Mouse (Mus musculus) kidney, embryonic 16.5 days (tissue): ENCODE results near the gene Rbl1. TPM values are rescaled to one million over a fixed set of nuclear protein-coding genes. Genes with fewer than 3 reads are reported as not detected.
"Not testable (repeated sequence)": the region's sequence is repeated elsewhere in the genome, so short reads cannot be mapped to it uniquely, and the experiment has no call there.

Source experiments
- ATAC-seq: fragments of 200-750 bp; cut with Nextera tagmentation; 2 replicates; pipeline ENCODE4 v1.8.0; 2017; ENCODE audit warnings: moderate TSS enrichment; ENCODE audit not compliant: low FRiP score, low TSS enrichment
- H3K27ac ChIP-seq: fragments of 300-500 bp; sonication (generic); 2 replicates; pipeline ENCODE4 v1.5.1; 2014; ENCODE audit warnings: low read length
- H3K27me3 ChIP-seq: fragments of 300-500 bp; sonication (generic); 2 replicates; pipeline ENCODE4 v1.6.1; 2014; ENCODE audit warnings: low read length, control low read depth, mixed read lengths; ENCODE audit not compliant: insufficient read depth
- H3K36me3 ChIP-seq: fragments of 300-500 bp; sonication (generic); 2 replicates; pipeline ENCODE4 v1.6.1; 2014; ENCODE audit warnings: low read length, control low read depth, mixed read lengths; ENCODE audit not compliant: insufficient read depth
- H3K4me1 ChIP-seq: fragments of 300-500 bp; sonication (generic); 2 replicates; pipeline ENCODE4 v1.6.1; 2014; ENCODE audit warnings: low read length, control low read depth, mixed read lengths; ENCODE audit not compliant: insufficient read depth
- H3K4me2 ChIP-seq: fragments of 300-500 bp; sonication (generic); replicated peaks from 2 replicates; pipeline ENCODE4 v1.6.1; 2014; ENCODE audit warnings: low read depth, low read length
- H3K4me3 ChIP-seq: fragments of 300-500 bp; sonication (generic); 2 replicates; pipeline ENCODE4 v1.5.1; 2014; ENCODE audit warnings: mild to moderate bottlenecking, low read length
- H3K9ac ChIP-seq: fragments of 300-500 bp; sonication (generic); replicated peaks from 2 replicates; pipeline ENCODE4 v1.6.1; 2014; ENCODE audit warnings: low read length
- H3K9me3 ChIP-seq: fragments of 300-500 bp; sonication (generic); 2 replicates; pipeline ENCODE4 v1.6.1; 2016; ENCODE audit warnings: low read length, control low read depth
- WGBS: fragments of 180-500 bp; shearing (Covaris S2); extraction: QIAGEN DNeasy Blood & Tissue Kit; methylation state at CpG from one replicate; pipeline ENCODE4 v1.1.7; 2014; 5-methylcytosine and 5-hydroxymethylcytosine counted together
- polyA plus RNA-seq: library from polyadenylated mRNA; unstranded; fragments of >200 nt; fragmentation: Nextera tagmentation; extraction: Ambion mirVana; gene quantifications from 2 replicates; pipeline ENCODE4 v1.2.1, GENCODE M21; 2015

The Rbl1 gene
- polyA plus RNA-seq, 1 experiment from 2014 or later = 22.3 TPM

- 66% methylated on average over 5 of the region's 5 CpGs for WGBS
- Histone ChIP-seq H3K36me3 (peaks cover 35% of the 10 kb centered on the region), H3K4me1 (no peaks in the 10 kb centered on the region), H3K9me3 (no peaks in the 10 kb centered on the region), H3K27ac (no peak overlapping the region), H3K4me2 (no peak overlapping the region), H3K4me3 (no peak overlapping the region), H3K27me3 (no peaks in the 10 kb centered on the region), H3K9ac (no peak overlapping the region)
- no peak for ATAC-seq
Observed at GRCm38 (mm10) chr2:157174416-157174815, 29.9 kb downstream of the Rbl1 start.

- peaks cover 41% of the 10 kb centered on the region for H3K36me3 ChIP-seq
Observed at GRCm38 (mm10) chr2:157173555-157173954, 30.8 kb downstream of the Rbl1 start.

GRCm38 (mm10) chr2:157172984-157173383, 31.4 kb downstream of the Rbl1 start:
- no peak for ATAC-seq
- WGBS = 86% methylated on average over 6 of the region's 6 CpGs

More at GRCm38 (mm10) chr2:157173555-157173954, 30.8 kb downstream of the Rbl1 start:
- Histone ChIP-seq H3K4me2 (no peak overlapping the region), H3K9ac (no peak overlapping the region), H3K9me3 (no peaks in the 10 kb centered on the region), H3K4me3 (no peak overlapping the region), H3K27ac (no peak overlapping the region), H3K27me3 (no peaks in the 10 kb centered on the region), H3K4me1 (no peaks in the 10 kb centered on the region)
- ATAC-seq = no peak
- 94% methylated on average over 6 of the region's 6 CpGs for WGBS

GRCm38 (mm10) chr2:157170626-157171025, 33.7 kb downstream of the Rbl1 start:
- H3K36me3 ChIP-seq = peaks cover 42% of the 10 kb centered on the region
- no peak overlapping the region for H3K27ac ChIP-seq
- H3K9ac ChIP-seq = no peak overlapping the region
- 58% methylated on average over 6 of the region's 6 CpGs for WGBS
- no peak for ATAC-seq
- no peaks in the 10 kb centered on the region for H3K9me3 ChIP-seq
- H3K4me2 ChIP-seq = no peak overlapping the region
- no peaks in the 10 kb centered on the region for H3K4me1 ChIP-seq
- H3K4me3 ChIP-seq = no peak overlapping the region
- no peaks in the 10 kb centered on the region for H3K27me3 ChIP-seq

More at GRCm38 (mm10) chr2:157172984-157173383, 31.4 kb downstream of the Rbl1 start:
- Histone ChIP-seq H3K36me3 (peaks cover 44% of the 10 kb centered on the region), H3K9ac (no peak overlapping the region), H3K9me3 (no peaks in the 10 kb centered on the region), H3K27me3 (no peaks in the 10 kb centered on the region), H3K4me3 (no peak overlapping the region), H3K27ac (no peak overlapping the region), H3K4me2 (no peak overlapping the region), H3K4me1 (no peaks in the 10 kb centered on the region)

- H3K4me3 ChIP-seq = no peak overlapping the region
- 42% methylated on average over 5 of the region's 5 CpGs for WGBS
- H3K36me3 ChIP-seq = peaks cover 38% of the 10 kb centered on the region
- H3K4me2 ChIP-seq = no peak overlapping the region
- H3K9ac ChIP-seq = no peak overlapping the region
- no peaks in the 10 kb centered on the region for H3K27me3 ChIP-seq
- no peak overlapping the region for H3K27ac ChIP-seq
- ATAC-seq = peak; percentile 90
- H3K4me1 ChIP-seq = no peaks in the 10 kb centered on the region
- H3K9me3 ChIP-seq = no peaks in the 10 kb centered on the region
Observed at GRCm38 (mm10) chr2:157170166-157170565, 34.2 kb downstream of the Rbl1 start.

GRCm38 (mm10) chr2:157166371-157167080, 37.8 kb downstream of the Rbl1 start:
- Histone ChIP-seq H3K9ac (no peak overlapping the region), H3K4me1 (no peaks in the 10 kb centered on the region), H3K36me3 (peaks cover 35% of the 10 kb centered on the region), H3K27ac (no peak overlapping the region), H3K27me3 (no peaks in the 10 kb centered on the region), H3K4me3 (no peak overlapping the region), H3K9me3 (no peaks in the 10 kb centered on the region), H3K4me2 (no peak overlapping the region)
- ATAC-seq = no peak
- whole genome bisulfite sequencing = 92% methylated on average over 12 of the region's 12 CpGs

GRCm38 (mm10) chr2:157165312-157166224, 38.8 kb downstream of the Rbl1 start:
- not testable (repeated sequence) for H3K4me1 ChIP-seq, H3K4me3 ChIP-seq, H3K27ac ChIP-seq, ATAC-seq, H3K27me3 ChIP-seq, H3K4me2 ChIP-seq, H3K9ac ChIP-seq, H3K9me3 ChIP-seq
- H3K36me3 ChIP-seq = peaks cover 40% of the 10 kb centered on the region

GRCm38 (mm10) chr2:157164101-157164500, 40.2 kb downstream of the Rbl1 start:
- Histone ChIP-seq H3K4me1 (no peaks in the 10 kb centered on the region), H3K4me3 (no peak overlapping the region), H3K27me3 (no peaks in the 10 kb centered on the region), H3K4me2 (no peak overlapping the region), H3K9me3 (no peaks in the 10 kb centered on the region), H3K36me3 (peaks cover 48% of the 10 kb centered on the region), H3K27ac (no peak overlapping the region), H3K9ac (no peak overlapping the region)
- ATAC-seq = no peak
- WGBS = 91% methylated on average over 2 of the region's 2 CpGs

- WGBS = 89% methylated on average over 1 of the region's 1 CpGs
- Histone ChIP-seq H3K27ac (no peak overlapping the region), H3K4me1 (no peaks in the 10 kb centered on the region), H3K36me3 (peaks cover 45% of the 10 kb centered on the region), H3K4me3 (no peak overlapping the region), H3K4me2 (no peak overlapping the region), H3K27me3 (no peaks in the 10 kb centered on the region), H3K9me3 (no peaks in the 10 kb centered on the region), H3K9ac (no peak overlapping the region)
- ATAC-seq = no peak
Observed at GRCm38 (mm10) chr2:157156079-157156478, 48.3 kb downstream of the Rbl1 start.

GRCm38 (mm10) chr2:157153235-157153634, 51.1 kb downstream of the Rbl1 start:
- Histone ChIP-seq H3K4me1 (no peaks in the 10 kb centered on the region), H3K4me3 (no peak overlapping the region), H3K9ac (no peak overlapping the region), H3K9me3 (no peaks in the 10 kb centered on the region), H3K4me2 (no peak overlapping the region), H3K27me3 (no peaks in the 10 kb centered on the region), H3K27ac (no peak overlapping the region), H3K36me3 (peaks cover 41% of the 10 kb centered on the region)
- no peak for ATAC-seq
- WGBS = 90% methylated on average over 2 of the region's 2 CpGs
